Mouse (Mus musculus) thymus, postnatal 14 days (tissue): ENCODE measurements around the gene Efna1.
A peak's percentile ranks its signal among the peaks of the same experiment; 100 is the strongest.

Experiments
- DNase-seq: peaks from one replicate; pipeline ENCODE4 v3.0.0; 2021

Gene Efna1

GRCm38 (mm10) chr3:89305551-89306325 is 24.8 kb upstream of the Efna1 start:
- no peak for DNase-seq

GRCm38 (mm10) chr3:89305105-89305504 is 24.2 kb upstream of the Efna1 start:
- no peak for DNase-seq

DNA sequence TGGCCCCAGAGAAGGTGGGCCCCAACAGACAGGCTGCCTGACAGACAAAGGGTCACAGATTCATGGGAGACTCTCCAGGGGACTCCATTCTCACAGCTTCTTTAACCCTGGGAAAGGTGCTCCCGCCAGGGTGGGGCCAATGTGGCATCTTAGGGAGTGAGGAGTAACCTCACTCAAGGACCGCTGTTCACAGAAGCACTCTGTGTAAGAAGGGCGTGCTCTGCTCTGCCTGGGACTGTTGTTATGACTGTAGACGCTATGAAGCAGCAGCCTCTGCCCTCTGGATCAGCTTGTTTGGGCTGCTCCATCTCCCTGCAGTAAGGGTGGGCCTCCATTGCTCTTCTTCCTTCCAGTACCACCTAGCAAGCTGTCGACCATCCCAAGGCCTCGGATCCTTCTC is 23.5 kb upstream of the Efna1 start:
- DNase-seq, result no peak

DNA sequence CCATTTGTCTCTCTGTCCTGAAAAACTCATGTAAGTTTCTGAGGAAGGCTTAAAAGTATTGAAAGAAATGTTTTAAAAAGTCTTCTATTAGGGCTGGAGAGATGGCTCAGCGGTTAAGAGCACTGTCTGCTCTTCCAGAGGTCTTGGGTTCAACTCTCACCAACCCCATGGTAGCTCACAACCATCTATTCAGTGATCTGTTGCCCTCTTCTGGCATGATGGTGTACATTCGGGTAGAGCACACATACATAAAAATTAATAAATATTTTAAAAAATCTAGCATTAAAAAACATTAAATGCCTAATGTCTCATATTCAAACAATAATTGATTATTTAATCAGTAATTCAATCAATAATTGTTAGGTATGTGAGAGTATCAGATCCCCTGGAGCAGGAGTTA is 19.6 kb upstream of the Efna1 start:
- DNase-seq, result no peak

- DNase-seq, result no peak
Measured at GRCm38 (mm10) chr3:89300071-89300470, 19.1 kb upstream of the Efna1 start.

- peak; percentile 68 for DNase-seq
Measured at GRCm38 (mm10) chr3:89299499-89299898, 18.6 kb upstream of the Efna1 start.

DNA sequence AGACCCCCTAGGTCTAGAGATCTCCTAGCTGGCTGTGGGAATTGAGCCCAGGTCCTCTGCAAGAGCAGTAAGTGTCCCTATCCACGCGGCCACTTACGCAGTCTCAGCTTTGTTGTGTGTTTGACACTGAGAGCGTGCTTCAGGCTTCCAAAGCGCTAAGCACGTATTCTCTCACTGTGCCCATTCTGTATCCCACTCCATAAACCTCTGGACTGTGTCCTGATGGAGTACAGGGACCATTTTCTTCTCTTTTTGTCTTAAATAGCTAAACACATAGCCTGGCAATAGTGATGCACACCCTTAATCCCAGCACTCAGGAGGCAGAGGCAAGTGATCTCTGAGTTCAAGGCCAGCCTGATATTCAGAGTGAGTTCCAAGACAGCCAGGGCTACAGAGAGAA is 18.0 kb upstream of the Efna1 start:
- no peak for DNase-seq

DNA sequence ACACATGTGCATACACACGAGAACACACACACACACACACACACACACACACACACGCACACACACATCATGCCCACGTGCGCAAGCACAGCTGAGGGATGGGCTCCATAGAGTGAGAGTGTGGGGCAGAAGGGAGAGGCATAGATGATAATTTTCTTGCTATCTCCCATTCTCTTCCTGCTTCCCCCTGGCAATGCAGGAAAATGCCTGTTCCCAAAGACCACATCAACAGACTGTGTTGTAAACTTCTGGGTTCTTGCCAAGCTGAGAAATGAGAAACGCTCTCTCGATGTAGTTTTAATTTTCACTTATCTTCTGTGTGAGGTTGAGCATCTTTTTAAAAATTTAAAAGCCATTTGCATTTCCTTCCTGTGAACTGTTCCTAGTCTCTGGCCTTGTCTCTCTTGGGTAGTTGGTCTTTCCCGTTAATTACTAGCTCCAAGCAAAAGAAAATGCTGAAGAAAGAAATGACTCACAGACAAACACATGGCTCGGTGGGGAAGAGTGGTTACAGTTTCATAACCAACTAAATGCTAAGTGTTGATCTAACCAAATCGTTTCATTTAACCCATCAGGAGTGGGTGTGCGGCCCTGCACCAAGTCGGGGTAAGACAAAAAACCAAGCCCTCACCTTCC is 15.9 kb upstream of the Efna1 start:
- no peak for DNase-seq

DNA sequence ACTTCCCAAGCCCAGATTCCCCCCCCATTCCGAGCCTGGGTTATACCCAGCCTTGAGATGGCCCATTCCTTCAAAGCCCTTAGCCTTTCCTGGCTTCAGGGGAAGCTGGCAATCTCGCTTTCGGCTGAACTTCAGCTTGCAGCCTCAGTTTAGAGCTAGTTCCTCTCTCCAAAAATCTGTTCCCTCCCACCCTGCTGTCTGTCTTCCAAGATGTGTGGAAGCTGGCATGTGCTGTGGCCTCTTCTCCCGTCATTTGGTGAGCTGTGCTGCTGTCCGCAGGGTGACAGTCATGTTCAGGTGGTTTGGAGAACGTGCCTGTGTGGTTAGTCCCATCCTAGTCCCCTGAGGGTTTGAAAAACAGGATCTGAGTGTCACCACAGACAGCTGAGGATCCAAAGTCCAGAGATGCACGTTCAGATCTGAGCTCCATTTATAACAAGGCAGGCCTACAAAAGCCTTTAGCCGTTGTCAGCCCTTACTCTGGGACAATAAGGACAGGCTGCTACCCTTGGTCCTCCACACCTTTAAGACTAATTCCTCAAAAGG is 14.8 kb upstream of the Efna1 start:
- DNase-seq, result no peak

DNA sequence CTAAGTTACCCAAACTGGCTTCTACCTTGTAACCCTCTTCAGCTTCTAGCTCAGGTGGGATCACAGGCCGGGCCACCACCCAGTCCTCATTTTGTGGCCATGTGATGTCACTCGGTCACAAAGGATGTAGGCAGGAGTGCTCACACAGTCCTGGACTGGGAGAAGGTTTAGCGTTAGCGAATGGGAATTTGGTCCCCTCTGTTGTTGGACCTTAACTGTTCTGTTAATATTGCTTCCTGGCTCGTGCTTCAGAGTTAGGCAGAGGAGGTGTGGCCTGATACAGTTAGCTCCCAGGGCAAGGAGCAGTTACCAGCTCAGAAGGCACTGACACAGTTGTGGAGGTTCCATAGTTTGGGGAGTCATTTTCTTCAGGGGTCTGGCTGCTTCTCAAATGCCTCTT is 13.3 kb upstream of the Efna1 start:
- no peak for DNase-seq

DNA sequence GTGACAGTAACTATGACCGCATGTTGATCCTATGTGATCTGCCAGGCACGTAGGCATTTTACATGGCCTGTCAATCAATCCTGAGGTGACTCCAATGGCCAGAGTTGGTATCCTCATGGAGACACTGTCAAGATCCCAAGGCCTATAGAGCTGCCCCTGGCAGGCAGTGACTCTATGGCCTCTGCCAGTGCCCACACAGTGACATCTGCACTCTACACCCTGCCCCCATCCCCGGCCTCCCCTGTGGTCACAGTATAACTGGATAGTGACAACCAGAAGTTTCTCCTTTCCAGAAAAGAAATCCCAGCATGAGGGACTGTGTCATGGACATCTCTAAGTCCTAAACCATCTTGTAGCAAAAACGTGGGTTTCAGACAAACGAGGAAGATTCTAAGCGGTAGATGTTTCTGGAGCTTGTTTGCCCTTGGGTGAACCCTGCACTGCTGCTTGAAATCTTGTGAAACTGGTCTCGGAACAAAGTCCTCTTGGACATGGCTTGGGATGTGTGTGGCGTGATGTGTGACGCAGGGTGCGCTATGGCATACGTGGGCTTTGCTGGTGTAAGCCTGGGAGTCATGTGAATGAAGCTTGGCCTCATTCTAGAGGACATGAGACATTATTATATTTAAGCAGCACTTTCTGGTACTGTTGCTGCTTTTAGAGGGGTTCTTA is 12.4 kb upstream of the Efna1 start:
- no peak for DNase-seq

- peak; percentile 58 for DNase-seq
Measured at GRCm38 (mm10) chr3:89292303-89292702, 11.4 kb upstream of the Efna1 start.

DNA sequence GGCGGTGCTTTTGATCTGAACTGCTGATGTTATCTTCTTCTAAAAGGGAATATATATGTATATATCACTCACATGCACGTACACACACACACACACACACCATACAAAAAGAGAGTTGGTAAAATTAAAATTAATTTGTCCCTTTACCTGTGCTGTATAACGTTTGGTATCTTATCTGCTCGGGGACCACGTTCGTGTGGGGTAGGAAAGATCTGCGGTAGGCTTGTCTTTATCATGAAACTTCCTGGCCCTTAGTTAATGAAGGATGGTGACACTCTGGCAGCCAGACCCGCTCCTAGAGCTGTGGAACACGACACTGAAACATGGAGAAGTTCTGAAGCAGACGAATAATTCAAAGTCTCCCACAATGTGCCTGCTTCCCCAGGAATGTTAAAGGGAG is 10.9 kb upstream of the Efna1 start:
- DNase-seq, result no peak

- no peak for DNase-seq
Measured at GRCm38 (mm10) chr3:89288503-89288928, 7.6 kb upstream of the Efna1 start.

DNA sequence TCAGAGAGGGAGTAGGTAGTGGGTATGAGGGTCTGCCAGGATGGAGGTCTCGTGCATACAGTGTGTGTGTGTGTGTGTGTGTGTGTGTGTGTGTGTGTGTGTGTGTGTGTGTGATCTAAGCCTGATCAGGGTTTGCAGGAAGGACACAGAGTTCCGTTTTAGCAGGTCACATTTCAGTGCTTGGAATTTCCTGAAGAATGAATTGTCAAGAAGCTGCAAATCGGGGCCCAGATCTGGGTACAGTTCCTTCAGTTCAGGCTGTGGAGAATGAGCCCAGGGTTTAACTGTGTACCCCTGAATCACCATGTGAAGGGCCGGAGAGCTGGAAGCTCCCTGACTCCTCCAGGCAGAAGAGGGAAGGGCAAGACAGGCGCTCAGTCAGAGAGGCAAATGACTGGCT is 6.3 kb upstream of the Efna1 start:
- DNase-seq, result no peak

DNA sequence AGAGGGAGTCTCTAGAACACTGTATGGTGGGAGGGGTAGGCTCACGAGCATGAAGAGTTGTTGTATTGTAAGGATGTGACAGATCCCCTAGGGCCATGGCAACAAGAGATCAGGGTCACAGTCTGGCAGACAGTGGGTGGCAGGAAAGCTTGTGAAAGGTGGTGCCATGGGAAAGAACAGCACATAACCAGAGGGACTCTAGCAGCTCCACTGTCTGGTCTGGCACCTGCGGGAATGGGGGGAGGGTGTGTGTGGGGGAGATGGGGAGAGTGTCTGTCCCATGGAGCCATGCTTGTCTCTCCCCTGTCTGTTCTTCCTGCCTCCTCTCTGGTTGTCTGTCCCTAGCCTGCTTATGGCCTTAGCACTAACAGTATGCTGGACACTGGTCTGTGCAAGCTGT is 4.6 kb upstream of the Efna1 start:
- no peak for DNase-seq

DNA sequence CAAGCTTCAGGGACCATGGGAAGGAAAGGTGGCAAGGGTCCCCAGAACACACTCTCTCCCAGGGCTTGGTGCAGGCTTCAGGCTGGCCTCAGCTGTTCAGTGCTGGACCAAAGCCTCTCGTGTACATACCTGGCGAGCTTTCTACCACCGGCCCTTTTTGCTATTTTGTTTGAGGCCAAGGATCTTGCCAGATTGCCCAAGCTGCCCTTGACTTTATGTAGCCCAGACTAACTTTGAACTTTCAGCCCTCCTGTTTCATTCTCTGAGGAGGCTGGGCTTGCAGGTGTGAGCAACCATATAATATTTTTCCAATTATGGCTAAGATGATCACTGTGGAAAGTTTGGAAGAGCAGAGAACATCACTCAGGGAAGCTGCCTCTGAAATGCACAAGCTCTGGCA is 3.3 kb upstream of the Efna1 start:
- DNase-seq, result no peak

GRCm38 (mm10) chr3:89282291-89282643 is 1.3 kb upstream of the Efna1 start:
- no peak for DNase-seq

DNA sequence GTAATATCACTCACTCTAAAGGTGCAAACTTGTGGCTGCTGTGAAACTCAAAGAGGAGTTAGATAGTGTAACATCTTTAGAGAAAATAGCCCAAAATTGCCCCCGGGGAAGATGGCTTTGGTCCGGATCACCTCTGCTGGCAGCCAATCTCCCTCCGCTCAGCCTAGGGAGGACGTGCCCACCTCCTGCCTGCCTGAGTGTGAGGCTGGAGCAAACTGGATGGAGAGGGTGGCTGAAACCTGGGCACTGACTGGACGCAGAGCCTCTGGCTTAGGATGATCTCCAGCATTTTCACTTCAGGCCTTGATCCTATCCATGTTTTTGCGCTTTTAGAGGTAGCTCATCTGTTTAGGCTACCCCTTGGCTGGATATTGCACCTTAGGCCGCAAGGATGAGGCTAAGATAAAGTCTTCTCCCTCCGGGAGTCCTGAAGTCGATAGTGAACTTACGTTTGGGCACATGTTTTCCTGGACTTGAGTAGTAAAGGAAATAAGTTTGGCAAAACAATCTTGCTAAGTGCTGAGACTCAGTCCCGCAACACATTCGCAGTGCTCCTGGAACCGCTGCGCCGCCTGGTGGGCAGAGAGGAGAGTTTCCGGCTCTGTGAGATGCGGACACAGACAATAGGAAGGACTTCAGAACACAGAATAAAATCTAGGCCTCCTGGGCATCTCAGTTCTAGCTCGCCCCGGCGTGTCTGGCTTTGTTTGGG is 793 bp upstream of the Efna1 start:
- peak; percentile 85 for DNase-seq

- DNase-seq, result no peak
Measured at GRCm38 (mm10) chr3:89280050-89280605, 814 bp downstream of the Efna1 start.

- DNase-seq, result peak; percentile 34
Measured at GRCm38 (mm10) chr3:89279153-89279890, 1.6 kb downstream of the Efna1 start.

GRCm38 (mm10) chr3:89278643-89279042 is 2.3 kb downstream of the Efna1 start:
- no peak for DNase-seq
